Mouse (Mus musculus): Measurements from ENCODE around the gene Agap1. TPM values are rescaled to one million over a fixed set of nuclear protein-coding genes. Genes with fewer than 3 reads are reported as not detected.

The Agap1 gene
- polyA plus RNA-seq, 1 experiment from 2014 or later = 27.2 TPM

- Histone ChIP-seq H3K9me3 (no peaks in the 10 kb centered on the region), H3K36me3 (no peaks in the 10 kb centered on the region), H3K27ac (peak overlapping the region; percentile 81), H3K4me1 (replicated peaks) (peaks cover 99% of the 10 kb centered on the region), H3K4me3 (0 out of 2 replicates have a peak overlapping the region, but pooled peaks have one; percentile 9), H3K27me3 (ENCODE audit: insufficient read depth, poor library complexity, severe bottlenecking) (peaks cover 26% of the 10 kb centered on the region)
- WGBS = 13% methylated on average over 5 of the region's 5 CpGs
- peak; percentile 70 for DNase-seq (ENCODE audit: low spot score)
These were observed 63.2 kb downstream of the Agap1 start for GRCm38 (mm10) chr1:89517817-89518216.

- Histone ChIP-seq H3K36me3 (no peaks in the 10 kb centered on the region), H3K27ac (peak overlapping the region; percentile 74), H3K27me3 (ENCODE audit: insufficient read depth, poor library complexity, severe bottlenecking) (peaks cover 21% of the 10 kb centered on the region), H3K4me1 (replicated peaks) (peaks cover 96% of the 10 kb centered on the region), H3K4me3 (no peak overlapping the region), H3K9me3 (no peaks in the 10 kb centered on the region)
- peak; percentile 65 for DNase-seq (ENCODE audit: low spot score)
- 32% methylated on average over 17 of the region's 17 CpGs for WGBS
These were observed 65.5 kb downstream of the Agap1 start for GRCm38 (mm10) chr1:89519914-89520643.

- Histone ChIP-seq H3K27me3 (ENCODE audit: insufficient read depth, poor library complexity, severe bottlenecking) (peaks cover 8% of the 10 kb centered on the region), H3K4me3 (no peak overlapping the region), H3K36me3 (no peaks in the 10 kb centered on the region), H3K9me3 (no peaks in the 10 kb centered on the region), H3K27ac (peak overlapping the region; percentile 74; the same call in 1 of the 2 replicates), H3K4me1 (replicated peaks) (peaks cover 91% of the 10 kb centered on the region)
- DNase-seq (ENCODE audit: low spot score) = no peak
- WGBS = 64% methylated on average over 11 of the region's 11 CpGs
These were observed 66.8 kb downstream of the Agap1 start for GRCm38 (mm10) chr1:89521406-89521805.

GRCm38 (mm10) chr1:89521935-89522535 lies 67.4 kb downstream of the Agap1 start:
- WGBS = 49% methylated on average over 17 of the region's 17 CpGs
- H3K27me3 ChIP-seq (ENCODE audit: insufficient read depth, poor library complexity, severe bottlenecking) = peaks cover 4% of the 10 kb centered on the region
- H3K4me3 ChIP-seq = no peak overlapping the region
- no peak for DNase-seq (ENCODE audit: low spot score)
- no peaks in the 10 kb centered on the region for H3K9me3 ChIP-seq
- H3K27ac ChIP-seq = peak overlapping the region; percentile 74
- no peaks in the 10 kb centered on the region for H3K36me3 ChIP-seq
- H3K4me1 ChIP-seq (replicated peaks) = peaks cover 85% of the 10 kb centered on the region

GRCm38 (mm10) chr1:89524369-89524768 lies 69.8 kb downstream of the Agap1 start:
- Histone ChIP-seq H3K27ac (no peak overlapping the region), H3K4me1 (replicated peaks) (peaks cover 78% of the 10 kb centered on the region), H3K9me3 (no peaks in the 10 kb centered on the region), H3K27me3 (ENCODE audit: insufficient read depth, poor library complexity, severe bottlenecking) (peaks cover 4% of the 10 kb centered on the region), H3K36me3 (no peaks in the 10 kb centered on the region), H3K4me3 (no peak overlapping the region)
- WGBS = 8% methylated on average over 4 of the region's 4 CpGs
- peak; percentile 92 for DNase-seq (ENCODE audit: low spot score)

- H3K27me3 ChIP-seq (ENCODE audit: insufficient read depth, poor library complexity, severe bottlenecking) = peaks cover 4% of the 10 kb centered on the region
- no peak overlapping the region for H3K27ac ChIP-seq
- H3K9me3 ChIP-seq = no peaks in the 10 kb centered on the region
- no peak for DNase-seq (ENCODE audit: low spot score)
- H3K4me3 ChIP-seq = no peak overlapping the region
- WGBS = 80% methylated on average over 4 of the region's 4 CpGs
- H3K36me3 ChIP-seq = no peaks in the 10 kb centered on the region
- H3K4me1 ChIP-seq (replicated peaks) = peaks cover 72% of the 10 kb centered on the region
These were observed 70.4 kb downstream of the Agap1 start for GRCm38 (mm10) chr1:89524998-89525397.

- H3K36me3 ChIP-seq = no peaks in the 10 kb centered on the region
- 51% methylated on average over 13 of the region's 13 CpGs for WGBS
- DNase-seq (ENCODE audit: low spot score) = no peak
- no peaks in the 10 kb centered on the region for H3K9me3 ChIP-seq
- no peak overlapping the region for H3K27ac ChIP-seq
- H3K27me3 ChIP-seq (ENCODE audit: insufficient read depth, poor library complexity, severe bottlenecking) = peaks cover 4% of the 10 kb centered on the region
- H3K4me1 ChIP-seq (replicated peaks) = peaks cover 64% of the 10 kb centered on the region
- no peak overlapping the region for H3K4me3 ChIP-seq
These were observed 71.2 kb downstream of the Agap1 start for GRCm38 (mm10) chr1:89525825-89526224.

GRCm38 (mm10) chr1:89528671-89529276 lies 74.2 kb downstream of the Agap1 start:
- no peak overlapping the region for H3K4me3 ChIP-seq
- H3K27ac ChIP-seq = no peak overlapping the region
- peaks cover 34% of the 10 kb centered on the region for H3K4me1 ChIP-seq (replicated peaks)
- H3K9me3 ChIP-seq = peaks cover 10% of the 10 kb centered on the region; the same call in 1 of the 2 replicates
- no peaks in the 10 kb centered on the region for H3K27me3 ChIP-seq (ENCODE audit: insufficient read depth, poor library complexity, severe bottlenecking)
- DNase-seq (ENCODE audit: low spot score) = no peak
- 85% methylated on average over 17 of the region's 17 CpGs for WGBS
- 0 out of 2 replicates have a peak, but pooled peaks cover 8% of the 10 kb centered on the region for H3K36me3 ChIP-seq

GRCm38 (mm10) chr1:89533702-89534101 lies 79.1 kb downstream of the Agap1 start:
- Histone ChIP-seq H3K27me3 (ENCODE audit: insufficient read depth, poor library complexity, severe bottlenecking) (no peaks in the 10 kb centered on the region), H3K4me1 (replicated peaks) (peaks cover 34% of the 10 kb centered on the region), H3K27ac (no peak overlapping the region), H3K36me3 (0 out of 2 replicates have a peak, but pooled peaks cover 8% of the 10 kb centered on the region), H3K9me3 (peaks cover 10% of the 10 kb centered on the region; the same call in 1 of the 2 replicates), H3K4me3 (no peak overlapping the region)
- 85% methylated on average over 9 of the region's 9 CpGs for WGBS
- no peak for DNase-seq (ENCODE audit: low spot score)

GRCm38 (mm10) chr1:89535206-89535605 lies 80.6 kb downstream of the Agap1 start:
- Histone ChIP-seq H3K4me1 (replicated peaks) (peaks cover 33% of the 10 kb centered on the region), H3K27ac (no peak overlapping the region), H3K36me3 (0 out of 2 replicates have a peak, but pooled peaks cover 8% of the 10 kb centered on the region), H3K9me3 (peaks cover 10% of the 10 kb centered on the region; the same call in 1 of the 2 replicates), H3K4me3 (no peak overlapping the region), H3K27me3 (ENCODE audit: insufficient read depth, poor library complexity, severe bottlenecking) (no peaks in the 10 kb centered on the region)
- no peak for DNase-seq (ENCODE audit: low spot score)

- H3K4me3 ChIP-seq = no peak overlapping the region
- DNase-seq (ENCODE audit: low spot score) = no peak
- peaks cover 61% of the 10 kb centered on the region for H3K4me1 ChIP-seq (replicated peaks)
- no peaks in the 10 kb centered on the region for H3K36me3 ChIP-seq
- no peak overlapping the region for H3K27ac ChIP-seq
- WGBS = 77% methylated on average over 18 of the region's 18 CpGs
- H3K27me3 ChIP-seq (ENCODE audit: insufficient read depth, poor library complexity, severe bottlenecking) = no peaks in the 10 kb centered on the region
- no peaks in the 10 kb centered on the region for H3K9me3 ChIP-seq
These were observed 83.7 kb downstream of the Agap1 start for GRCm38 (mm10) chr1:89538163-89538946.

GRCm38 (mm10) chr1:89539127-89539526 lies 84.5 kb downstream of the Agap1 start:
- Histone ChIP-seq H3K4me1 (replicated peaks) (peaks cover 66% of the 10 kb centered on the region), H3K27me3 (ENCODE audit: insufficient read depth, poor library complexity, severe bottlenecking) (no peaks in the 10 kb centered on the region), H3K36me3 (no peaks in the 10 kb centered on the region), H3K27ac (no peak overlapping the region), H3K9me3 (no peaks in the 10 kb centered on the region), H3K4me3 (no peak overlapping the region)
- no peak for DNase-seq (ENCODE audit: low spot score)
- WGBS = 89% methylated on average over 13 of the region's 13 CpGs

Measured in hindbrain, embryonic 10.5 days (tissue).